Mouse (Mus musculus) liver, postnatal 0 days (tissue): ENCODE measurements around the gene Fam184b.

ENCODE experiments used
- CTCF ChIP-seq: sonication (generic); IDR thresholded peaks from 2 replicates; pipeline ENCODE4 v1.5.1; 2016; ENCODE audit warnings: antibody characterized with exemption, low read depth
- EP300 ChIP-seq: IDR thresholded peaks from 2 replicates; pipeline ENCODE4 v1.6.1; 2016; ENCODE audit warnings: antibody characterized with exemption, low read depth, mild to moderate bottlenecking

DNA sequence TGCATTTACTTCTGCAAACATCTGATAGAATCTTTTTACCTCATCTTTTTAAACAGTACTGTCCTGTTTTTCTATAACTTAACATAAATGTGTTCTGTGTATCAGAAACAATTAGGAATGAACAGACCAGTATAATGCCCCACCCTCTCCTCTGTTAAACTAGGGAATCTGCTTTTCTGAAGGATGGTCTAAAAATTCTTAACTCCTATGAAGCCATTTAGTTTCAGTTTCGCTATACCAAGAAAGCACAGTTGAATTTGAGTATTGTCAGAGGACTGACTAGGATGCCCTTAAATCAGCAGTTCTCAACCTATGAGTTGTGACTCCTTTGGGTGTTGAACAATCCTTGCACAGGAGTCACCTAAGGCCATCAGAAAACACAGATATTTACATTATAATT lies 35.6 kb upstream of the Fam184b start:
- TF ChIP-seq CTCF (no peak), EP300 (no peak)
